Mouse (Mus musculus) midbrain, postnatal 0 days (tissue): Measurements from ENCODE around the gene Dedd2. TPM values are rescaled to one million over a fixed set of nuclear protein-coding genes. Genes with fewer than 3 reads are reported as not detected.

Source experiments
- ATAC-seq: fragments of 200-750 bp; cut with Nextera tagmentation; 2 replicates; pipeline ENCODE4 v1.8.0; 2017; ENCODE audit warnings: moderate number of reproducible peaks, mild to moderate bottlenecking, moderate TSS enrichment, moderate library complexity; ENCODE audit not compliant: low FRiP score
- DNase-seq: peaks from one replicate; pipeline ENCODE4 v3.0.0-alpha.2; 2015; ENCODE audit warnings: low spot score
- H3K27ac ChIP-seq: fragments of 300-500 bp; sonication (generic); 2 replicates; pipeline ENCODE4 v1.5.1; 2014; ENCODE audit warnings: low read depth, mild to moderate bottlenecking, low read length, mixed read lengths
- H3K27me3 ChIP-seq: fragments of 300-500 bp; sonication (generic); 2 replicates; pipeline ENCODE4 v1.6.1; 2014; ENCODE audit warnings: low read length, control low read depth, mixed read lengths; ENCODE audit not compliant: insufficient read depth
- H3K36me3 ChIP-seq: fragments of 300-500 bp; sonication (generic); 2 replicates; pipeline ENCODE4 v1.6.1; 2014; ENCODE audit warnings: low read length, control low read depth, mixed read lengths; ENCODE audit not compliant: insufficient read depth
- H3K4me1 ChIP-seq: fragments of 300-500 bp; sonication (generic); 2 replicates; pipeline ENCODE4 v1.6.1; 2014; ENCODE audit warnings: mild to moderate bottlenecking, control low read depth, antibody characterized with exemption, low read length, mixed read lengths; ENCODE audit not compliant: insufficient read depth
- H3K4me2 ChIP-seq: fragments of 300-500 bp; sonication (generic); 2 replicates; pipeline ENCODE4 v1.6.1; 2014; ENCODE audit warnings: low read depth, mild to moderate bottlenecking, low read length, mixed read lengths; ENCODE audit not compliant: poor library complexity, severe bottlenecking
- H3K4me3 ChIP-seq: fragments of 300-500 bp; sonication (generic); 2 replicates; pipeline ENCODE4 v1.5.1; 2014; ENCODE audit warnings: low read depth, mild to moderate bottlenecking, low read length, moderate library complexity
- H3K9ac ChIP-seq: fragments of 300-500 bp; sonication (generic); replicated peaks from 2 replicates; pipeline ENCODE4 v1.6.1; 2014; ENCODE audit warnings: mild to moderate bottlenecking, low read length, moderate library complexity, mixed read lengths; ENCODE audit not compliant: poor library complexity, severe bottlenecking
- H3K9me3 ChIP-seq: fragments of 300-500 bp; sonication (generic); 2 replicates; pipeline ENCODE4 v1.6.1; 2016; ENCODE audit warnings: low read length, control low read depth
- CTCF ChIP-seq: IDR thresholded peaks from 2 replicates; pipeline ENCODE4 v1.5.1; 2016; ENCODE audit warnings: antibody characterized with exemption, mild to moderate bottlenecking
- WGBS: fragments of 180-500 bp; shearing (Covaris S2); extraction: QIAGEN DNeasy Blood & Tissue Kit; methylation state at CpG from one replicate; pipeline ENCODE4 v1.1.7; 2014; 5-methylcytosine and 5-hydroxymethylcytosine counted together
- microRNA-seq: library from miRNA; unstranded; fragments of <30 nt; microRNA quantifications from one replicate; pipeline ENCODE4, GENCODE M21; 2016; ENCODE audit warnings: borderline number of aligned reads
- polyA plus RNA-seq: library from polyadenylated mRNA; unstranded; fragments of >200 nt; fragmentation: Nextera tagmentation; extraction: Ambion mirVana; gene quantifications from 2 replicates; pipeline ENCODE4 v1.2.1, GENCODE M21; 2015
- total RNA-seq: library from RNA; depleted of rRNA; stranded (reverse); fragments of >200 nt; gene quantifications from 2 replicates; pipeline ENCODE4 v1.2.3, GENCODE M21; 2014; rRNA removed

Dedd2 gene
- total and polyA plus RNA-seq, 2 experiments from 2014 or later, result 17.7 to 27.8 TPM

DNA sequence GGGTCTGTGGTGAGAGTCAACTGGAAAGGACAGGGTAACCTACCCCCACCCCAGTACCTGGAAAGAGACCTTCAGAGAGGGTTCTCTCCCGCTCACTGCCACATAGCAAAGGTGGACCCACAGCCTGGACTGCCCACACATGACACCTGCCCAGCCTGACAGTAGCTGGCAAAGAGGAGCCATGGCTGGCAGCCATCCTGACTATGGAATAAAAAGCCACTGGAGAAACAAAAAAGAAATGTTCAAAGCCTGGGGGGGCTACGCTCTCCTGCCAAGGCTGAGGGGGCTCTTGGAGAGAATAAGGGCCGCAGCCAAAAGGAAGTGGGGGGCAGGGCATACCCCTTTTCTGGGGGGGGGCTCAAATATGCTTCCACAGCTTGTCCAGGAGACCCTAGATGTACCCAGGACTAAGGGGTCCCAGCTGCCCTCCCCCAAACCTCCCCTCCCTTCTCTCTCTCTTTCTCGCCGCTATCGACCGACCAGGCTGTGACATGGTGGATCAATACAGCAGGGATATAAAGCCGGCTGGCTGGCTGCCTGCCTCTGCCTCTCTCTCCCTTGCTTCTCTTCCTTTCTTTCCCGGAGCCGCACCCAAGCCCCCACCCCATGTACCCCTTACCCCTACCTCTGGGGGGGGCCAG lies 68.4 kb downstream of the Dedd2 start:
- peak overlapping the region; percentile 70; the same call in 1 of the 2 replicates for H3K27ac ChIP-seq
- no peak overlapping the region for H3K4me3 ChIP-seq
- H3K27me3 ChIP-seq, result no peaks in the 10 kb centered on the region
- H3K36me3 ChIP-seq, result no peaks in the 10 kb centered on the region
- no peaks in the 10 kb centered on the region for H3K9me3 ChIP-seq
- no peak for ATAC-seq
- WGBS, result 12% methylated on average over 10 of the region's 10 CpGs
- peak overlapping the region; percentile 34 for H3K4me2 ChIP-seq
- H3K4me1 ChIP-seq, result peaks cover 28% of the 10 kb centered on the region
- H3K9ac ChIP-seq, result peak overlapping the region; percentile 42; the same call in 1 of the 2 replicates
- peak; percentile 66 for DNase-seq
- TF ChIP-seq CTCF, result no peak

GRCm38 (mm10) chr7:25151009-25151408 lies 69.4 kb downstream of the Dedd2 start:
- Histone ChIP-seq H3K9ac (peak overlapping the region; percentile 37), H3K4me3 (no peak overlapping the region), H3K4me1 (peaks cover 28% of the 10 kb centered on the region), H3K27me3 (no peaks in the 10 kb centered on the region), H3K4me2 (peak overlapping the region; percentile 37), H3K9me3 (no peaks in the 10 kb centered on the region), H3K27ac (peak overlapping the region; percentile 70), H3K36me3 (no peaks in the 10 kb centered on the region)
- 1% methylated on average over 7 of the region's 7 CpGs for WGBS
- no peak for DNase-seq
- TF ChIP-seq CTCF, result no peak
- ATAC-seq, result 0 out of 2 replicates have a peak, but pooled peaks have one; percentile 2

- DNase-seq (peak; percentile 31), ATAC-seq (peak; percentile 45; the same call in 1 of the 2 replicates)
- under 1% methylated on average over 10 of the region's 18 CpGs for WGBS
- Histone ChIP-seq H3K4me2 (peak overlapping the region; percentile 37), H3K9me3 (no peaks in the 10 kb centered on the region), H3K4me3 (no peak overlapping the region), H3K9ac (no peak overlapping the region; the same call in 1 of the 2 replicates), H3K27ac (peak overlapping the region; percentile 70), H3K4me1 (peaks cover 28% of the 10 kb centered on the region), H3K36me3 (no peaks in the 10 kb centered on the region), H3K27me3 (no peaks in the 10 kb centered on the region)
- TF ChIP-seq CTCF, result no peak
Observed at GRCm38 (mm10) chr7:25150151-25150663, 70.2 kb downstream of the Dedd2 start.

Small RNA genes lying within 50 kb of the gene (microRNA-seq; reads per million reads assigned to microRNA genes)
- not detected for gene Mir7048

Other genes with a start within 250 kb of the Dedd2 start
- gene Rabac1, start 247.9 kb downstream of the Dedd2 start, total RNA-seq, result 516 and 704 TPM in 2 replicates
- gene Rabac1, start 247.9 kb downstream of the Dedd2 start, polyA plus RNA-seq, result 466 and 515 TPM in 2 replicates
- gene Atp1a3, start 214.7 kb downstream of the Dedd2 start, total RNA-seq, result 493 and 502 TPM in 2 replicates
- gene Atp1a3, start 214.7 kb downstream of the Dedd2 start, polyA plus RNA-seq, result 727 and 786 TPM in 2 replicates
- gene Grik5, start 148.3 kb downstream of the Dedd2 start, total RNA-seq, result 153 and 161 TPM in 2 replicates
- 15.7 and 18.6 TPM in 2 replicates for gene Grik5, start 148.3 kb downstream of the Dedd2 start, polyA plus RNA-seq
- gene Zfp574, start 148.0 kb downstream of the Dedd2 start, total RNA-seq, result 37.4 and 38.0 TPM in 2 replicates
- gene Zfp574, start 148.0 kb downstream of the Dedd2 start, polyA plus RNA-seq, result 30.9 and 31.9 TPM in 2 replicates
- gene Pou2f2, start 40.9 kb downstream of the Dedd2 start, total RNA-seq, result 7.6 and 9.0 TPM in 2 replicates
- gene Pou2f2, start 40.9 kb downstream of the Dedd2 start, polyA plus RNA-seq, result 28.9 and 35.9 TPM in 2 replicates
- 8.1 and 9.5 TPM in 2 replicates for gene Zfp526, start 810 bp upstream of the Dedd2 start, total RNA-seq
- gene Zfp526, start 810 bp upstream of the Dedd2 start, polyA plus RNA-seq, result 0.94 and 1.0 TPM in 2 replicates
- gene Gsk3a, start 17.2 kb upstream of the Dedd2 start, total RNA-seq, result 155 and 169 TPM in 2 replicates
- 20.3 and 20.6 TPM in 2 replicates for gene Gsk3a, start 17.2 kb upstream of the Dedd2 start, polyA plus RNA-seq
- gene Erf, start 30.1 kb upstream of the Dedd2 start, total RNA-seq, result 15.8 TPM in 2 replicates
- gene Erf, start 30.1 kb upstream of the Dedd2 start, polyA plus RNA-seq, result 2.2 and 3.0 TPM in 2 replicates
- gene Cic, start 47.1 kb upstream of the Dedd2 start, total RNA-seq, result 145 and 146 TPM in 2 replicates
- gene Cic, start 47.1 kb upstream of the Dedd2 start, polyA plus RNA-seq, result 26.8 and 31.9 TPM in 2 replicates
- gene Pafah1b3, start 77.4 kb upstream of the Dedd2 start, total RNA-seq, result 595 and 661 TPM in 2 replicates
- gene Pafah1b3, start 77.4 kb upstream of the Dedd2 start, polyA plus RNA-seq, result 604 and 629 TPM in 2 replicates
- gene Prr19, start 80.8 kb upstream of the Dedd2 start, total RNA-seq, result 2.0 and 2.5 TPM in 2 replicates
- gene Prr19, start 80.8 kb upstream of the Dedd2 start, polyA plus RNA-seq, result 5.7 and 7.0 TPM in 2 replicates
- gene Tmem145, start 85.5 kb upstream of the Dedd2 start, total RNA-seq, result 105 and 106 TPM in 2 replicates
- gene Tmem145, start 85.5 kb upstream of the Dedd2 start, polyA plus RNA-seq, result 131 and 143 TPM in 2 replicates
- gene Megf8, start 96.5 kb upstream of the Dedd2 start, total RNA-seq, result 90.0 and 103 TPM in 2 replicates
- 15.3 and 15.6 TPM in 2 replicates for gene Megf8, start 96.5 kb upstream of the Dedd2 start, polyA plus RNA-seq
- gene Cnfn, start 149.1 kb upstream of the Dedd2 start, total RNA-seq, result not detected in 2 replicates
- gene Cnfn, start 149.1 kb upstream of the Dedd2 start, polyA plus RNA-seq, result not detected in 2 replicates
- gene Lipe, start 178.1 kb upstream of the Dedd2 start, total RNA-seq, result 10.6 and 11.6 TPM in 2 replicates
- 6.9 and 7.6 TPM in 2 replicates for gene Lipe, start 178.1 kb upstream of the Dedd2 start, polyA plus RNA-seq
- not detected in 2 replicates for gene Cxcl17, start 192.3 kb upstream of the Dedd2 start, total RNA-seq
- gene Cxcl17, start 192.3 kb upstream of the Dedd2 start, polyA plus RNA-seq, result 0.38 and 0.57 TPM in 2 replicates